Mouse (Mus musculus): ENCODE measurements around the gene Htra2.

DNA sequence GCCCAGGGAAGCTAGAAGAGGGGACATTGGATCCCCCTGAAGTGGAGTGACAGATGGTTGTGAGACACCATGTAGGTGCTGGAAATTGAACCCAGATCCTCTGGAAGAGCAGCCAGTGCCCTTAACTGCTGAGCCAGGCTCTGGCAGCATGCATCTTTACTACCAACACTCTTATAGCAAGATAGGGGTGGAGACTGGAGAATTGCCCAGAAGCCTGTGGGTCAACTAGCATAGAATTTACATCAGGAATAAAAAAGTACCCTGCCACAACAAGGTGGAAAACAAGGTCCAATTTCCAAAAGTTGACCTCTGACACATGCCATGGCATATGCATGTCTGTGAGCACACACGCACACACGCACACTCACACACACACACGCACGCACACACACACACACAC lies 29.9 kb downstream of the Htra2 start:
- no peak for TF ChIP-seq CTCF (IDR thresholded peaks at IDR 0.05; ENCODE audit: low read depth, low read length)
- no peak for TF ChIP-seq POLR2A (IDR thresholded peaks at IDR 0.05; ENCODE audit: insufficient read depth, low read length)
